Mouse (Mus musculus): ENCODE data around the gene Helb. TPM values are rescaled to one million over a fixed set of nuclear protein-coding genes. Genes with fewer than 3 reads are reported as not detected.

Helb gene
- polyA plus RNA-seq, 1 experiment from 2014 or later, result 3.1 TPM

Other genes with a start within 250 kb of the Helb start
- 95.0 and 98.6 TPM in 2 replicates for gene Tmbim4, start 88.6 kb upstream of the Helb start, polyA plus RNA-seq (2015; fragmentation: Nextera tagmentation; extraction: Ambion mirVana)
- gene Irak3, start 89.1 kb upstream of the Helb start, polyA plus RNA-seq (2015; fragmentation: Nextera tagmentation; extraction: Ambion mirVana), result 0.24 and 0.36 TPM in 2 replicates
- 45.5 and 46.7 TPM in 2 replicates for gene Llph, start 114.1 kb upstream of the Helb start, polyA plus RNA-seq (2015; fragmentation: Nextera tagmentation; extraction: Ambion mirVana)